Mouse (Mus musculus) bone marrow macrophage, adult 2 months (primary cell): ENCODE measurements around the gene Etfa. TPM values are rescaled to one million over a fixed set of nuclear protein-coding genes. Genes with fewer than 3 reads are reported as not detected.

Experiments used
- H3K27ac ChIP-seq: 2 replicates; pipeline ENCODE4 v1.5.1; 2012; ENCODE audit warnings: low read depth, low read length; ENCODE audit not compliant: insufficient read depth
- H3K4me1 ChIP-seq: 2 replicates; pipeline ENCODE4 v1.6.1; 2012; ENCODE audit warnings: low read length; ENCODE audit not compliant: control insufficient read depth, insufficient read depth
- H3K4me3 ChIP-seq: 2 replicates; pipeline ENCODE4 v1.5.1; 2012; ENCODE audit warnings: mild to moderate bottlenecking, low read length, moderate library complexity; ENCODE audit not compliant: insufficient read depth
- CTCF ChIP-seq: IDR thresholded peaks from 2 replicates; pipeline ENCODE4 v1.5.1; 2012; ENCODE audit warnings: low read depth, mild to moderate bottlenecking, low read length, moderate library complexity
- POLR2A ChIP-seq: IDR thresholded peaks from 2 replicates; pipeline ENCODE4 v1.6.1; 2012; ENCODE audit warnings: mild to moderate bottlenecking, low read depth, low read length, borderline replicate concordance
- polyA plus RNA-seq: library from polyadenylated mRNA; stranded (reverse); fragments of >200 nt; gene quantifications from 2 replicates; pipeline ENCODE4 v1.2.4, GENCODE M21; 2012; ENCODE audit not compliant: missing spikeins, insufficient read depth, insufficient read length

Etfa gene
- polyA plus RNA-seq, 1 experiment: 70.5 TPM

GRCm38 (mm10) chr9:55543336-55543702, 31.3 kb upstream of the Etfa start:
- Histone ChIP-seq H3K4me1 (no peaks in the 10 kb centered on the region; the same call in 1 of the 2 replicates), H3K27ac (no peak overlapping the region), H3K4me3 (no peak overlapping the region)
- TF ChIP-seq POLR2A (no peak), CTCF (no peak)

GRCm38 (mm10) chr9:55542366-55543325, 30.6 kb upstream of the Etfa start:
- Histone ChIP-seq H3K27ac (no peak overlapping the region), H3K4me1 (no peaks in the 10 kb centered on the region; the same call in 1 of the 2 replicates), H3K4me3 (peak overlapping the region; percentile 48)
- TF ChIP-seq CTCF (no peak), POLR2A (no peak)

- Histone ChIP-seq H3K27ac (no peak overlapping the region), H3K4me1 (no peaks in the 10 kb centered on the region; the same call in 1 of the 2 replicates), H3K4me3 (peak overlapping the region; percentile 48)
- no peak for TF ChIP-seq POLR2A
- no peak for TF ChIP-seq CTCF
Observed at GRCm38 (mm10) chr9:55541681-55542365, 29.8 kb upstream of the Etfa start.

GRCm38 (mm10) chr9:55540888-55541287, 28.8 kb upstream of the Etfa start:
- no peak for TF ChIP-seq POLR2A
- no peak for TF ChIP-seq CTCF
- Histone ChIP-seq H3K27ac (no peak overlapping the region), H3K4me1 (no peaks in the 10 kb centered on the region; the same call in 1 of the 2 replicates), H3K4me3 (peak overlapping the region; percentile 53)

- H3K27ac ChIP-seq: no peak overlapping the region
- TF ChIP-seq CTCF: no peak
- TF ChIP-seq POLR2A: no peak
- peak overlapping the region; percentile 53 for H3K4me3 ChIP-seq
- H3K4me1 ChIP-seq: no peaks in the 10 kb centered on the region
Observed at GRCm38 (mm10) chr9:55540391-55540770, 28.3 kb upstream of the Etfa start.

- Histone ChIP-seq H3K4me1 (no peaks in the 10 kb centered on the region), H3K4me3 (no peak overlapping the region), H3K27ac (no peak overlapping the region)
- no peak for TF ChIP-seq POLR2A
- no peak for TF ChIP-seq CTCF
Observed at GRCm38 (mm10) chr9:55539661-55540390, 27.8 kb upstream of the Etfa start.

GRCm38 (mm10) chr9:55539006-55539405, 27.0 kb upstream of the Etfa start:
- TF ChIP-seq POLR2A (no peak), CTCF (no peak)
- H3K4me3 ChIP-seq: no peak overlapping the region
- no peak overlapping the region for H3K27ac ChIP-seq
- H3K4me1 ChIP-seq: no peaks in the 10 kb centered on the region

GRCm38 (mm10) chr9:55538377-55538776, 26.3 kb upstream of the Etfa start, which contains the start of gene Isl2:
Gene Isl2, plus strand, starts transcription at chr9:55538672.
- Histone ChIP-seq H3K4me3 (no peak within 1 kb of the TSS), H3K27ac (no peak within 1 kb of the TSS), H3K4me1 (no peaks in the 10 kb centered on the region)
- TF ChIP-seq POLR2A: no peak
- TF ChIP-seq CTCF: no peak

- Histone ChIP-seq H3K4me1 (no peaks in the 10 kb centered on the region), H3K4me3 (no peak overlapping the region), H3K27ac (no peak overlapping the region)
- TF ChIP-seq POLR2A: no peak
- TF ChIP-seq CTCF: peak; percentile 49
Observed at GRCm38 (mm10) chr9:55535907-55536306, 23.9 kb upstream of the Etfa start.

GRCm38 (mm10) chr9:55525716-55526115, 13.7 kb upstream of the Etfa start:
- TF ChIP-seq CTCF (peak; percentile 44), POLR2A (no peak)
- Histone ChIP-seq H3K4me1 (no peaks in the 10 kb centered on the region), H3K4me3 (no peak overlapping the region), H3K27ac (no peak overlapping the region)
